Mouse (Mus musculus) heart, embryonic 12.5 days (tissue): ENCODE measurements around the gene Cpz. TPM values are rescaled to one million over a fixed set of nuclear protein-coding genes. Genes with fewer than 3 reads are reported as not detected.
A peak's percentile ranks its signal among the peaks of the same experiment; 100 is the strongest.

Experiments
- ATAC-seq: fragments of 200-750 bp; cut with Nextera tagmentation; 2 replicates; pipeline ENCODE4 v1.8.0; 2017; ENCODE audit warnings: moderate TSS enrichment, moderate library complexity; ENCODE audit not compliant: insufficient number of reproducible peaks, low FRiP score
- H3K27ac ChIP-seq: fragments of 300-500 bp; sonication (generic); 2 replicates; pipeline ENCODE4 v1.5.1; 2016; ENCODE audit warnings: mild to moderate bottlenecking, moderate library complexity; ENCODE audit not compliant: poor library complexity, severe bottlenecking
- H3K27me3 ChIP-seq: fragments of 300-500 bp; sonication (generic); replicated peaks from 2 replicates; pipeline ENCODE4 v1.6.1; 2016; ENCODE audit warnings: mild to moderate bottlenecking, moderate library complexity
- H3K36me3 ChIP-seq: fragments of 300-500 bp; sonication (generic); 2 replicates; pipeline ENCODE4 v1.6.1; 2016; ENCODE audit warnings: mild to moderate bottlenecking, moderate library complexity
- H3K4me1 ChIP-seq: fragments of 300-500 bp; sonication (generic); replicated peaks from 2 replicates; pipeline ENCODE4 v1.6.1; 2016; ENCODE audit warnings: mild to moderate bottlenecking
- H3K4me2 ChIP-seq: fragments of 300-500 bp; sonication (generic); 2 replicates; pipeline ENCODE4 v1.6.1; 2016; ENCODE audit warnings: mild to moderate bottlenecking, moderate library complexity
- H3K4me3 ChIP-seq: fragments of 300-500 bp; sonication (generic); 2 replicates; pipeline ENCODE4 v1.5.1; 2016; ENCODE audit warnings: mild to moderate bottlenecking
- H3K9ac ChIP-seq: fragments of 300-500 bp; sonication (generic); 2 replicates; pipeline ENCODE4 v1.6.1; 2016; ENCODE audit warnings: mild to moderate bottlenecking, moderate library complexity
- H3K9me3 ChIP-seq: fragments of 300-500 bp; sonication (generic); replicated peaks from 2 replicates; pipeline ENCODE4 v1.6.1; 2016; ENCODE audit warnings: mild to moderate bottlenecking, moderate library complexity
- WGBS: fragments of 180-500 bp; shearing (Covaris S2); methylation state at CpG from one replicate; pipeline ENCODE4 v1.1.7; 2016; 5-methylcytosine and 5-hydroxymethylcytosine counted together
- polyA plus RNA-seq: library from polyadenylated mRNA; unstranded; fragments of >200 nt; fragmentation: Nextera tagmentation; extraction: Ambion mirVana; gene quantifications from 2 replicates; pipeline ENCODE4 v1.2.1, GENCODE M21; 2016

Cpz gene
- polyA plus RNA-seq, result 5.8 and 6.0 TPM in 2 replicates

- Histone ChIP-seq H3K9ac (peak within 1 kb of the TSS; percentile 40; the same call in 1 of the 2 replicates), H3K36me3 (no peaks in the 10 kb centered on the region), H3K9me3 (no peaks in the 10 kb centered on the region), H3K4me2 (peak within 1 kb of the TSS; percentile 63), H3K4me1 (peaks cover 17% of the 10 kb centered on the region), H3K27me3 (peaks cover 75% of the 10 kb centered on the region), H3K27ac (no peak within 1 kb of the TSS), H3K4me3 (peak within 1 kb of the TSS; percentile 37)
- ATAC-seq, result peak; percentile 69
- WGBS, result 2% methylated on average over 29 of the region's 29 CpGs
These were observed at the start of gene Cpz for GRCm38 (mm10) chr5:35525469-35526123. Cpz (minus strand) TSS chr5:35525698.

GRCm38 (mm10) chr5:35574653-35575599 is 49.4 kb upstream of the Cpz start, which contains the start of gene Trmt44:
Trmt44 (minus strand) TSS chr5:35575070.
- H3K4me1 ChIP-seq, result peaks cover 10% of the 10 kb centered on the region
- H3K4me2 ChIP-seq, result peak within 1 kb of the TSS; percentile 95
- H3K36me3 ChIP-seq, result peaks cover 37% of the 10 kb centered on the region
- peak within 1 kb of the TSS; percentile 91 for H3K9ac ChIP-seq
- WGBS, result 3% methylated on average over 56 of the region's 56 CpGs
- peak; percentile 93 for ATAC-seq
- peak within 1 kb of the TSS; percentile 79 for H3K27ac ChIP-seq
- no peaks in the 10 kb centered on the region; the same call in 1 of the 2 replicates for H3K27me3 ChIP-seq
- no peaks in the 10 kb centered on the region; the same call in 1 of the 2 replicates for H3K9me3 ChIP-seq
- peak within 1 kb of the TSS; percentile 82 for H3K4me3 ChIP-seq

GRCm38 (mm10) chr5:35571546-35571945 is 46.0 kb upstream of the Cpz start:
- Histone ChIP-seq H3K27me3 (no peaks in the 10 kb centered on the region), H3K36me3 (peaks cover 70% of the 10 kb centered on the region), H3K9ac (no peak overlapping the region), H3K4me2 (no peak overlapping the region), H3K9me3 (no peaks in the 10 kb centered on the region; the same call in 1 of the 2 replicates), H3K4me3 (no peak overlapping the region), H3K4me1 (peaks cover 10% of the 10 kb centered on the region), H3K27ac (no peak overlapping the region)
- 88% methylated on average over 6 of the region's 6 CpGs for WGBS
- no peak for ATAC-seq

GRCm38 (mm10) chr5:35566632-35567031 is 41.1 kb upstream of the Cpz start:
- H3K4me3 ChIP-seq, result no peak overlapping the region
- H3K4me2 ChIP-seq, result no peak overlapping the region
- ATAC-seq, result no peak
- no peaks in the 10 kb centered on the region for H3K9me3 ChIP-seq
- WGBS, result 94% methylated on average over 4 of the region's 4 CpGs
- no peak overlapping the region for H3K9ac ChIP-seq
- H3K4me1 ChIP-seq, result peaks cover 14% of the 10 kb centered on the region
- H3K36me3 ChIP-seq, result peaks cover 99% of the 10 kb centered on the region
- H3K27ac ChIP-seq, result no peak overlapping the region
- H3K27me3 ChIP-seq, result no peaks in the 10 kb centered on the region

GRCm38 (mm10) chr5:35565217-35565616 is 39.7 kb upstream of the Cpz start:
- Histone ChIP-seq H3K9ac (no peak overlapping the region), H3K27ac (no peak overlapping the region), H3K36me3 (peaks cover 97% of the 10 kb centered on the region), H3K9me3 (no peaks in the 10 kb centered on the region), H3K4me3 (no peak overlapping the region), H3K4me2 (no peak overlapping the region), H3K27me3 (no peaks in the 10 kb centered on the region), H3K4me1 (peaks cover 17% of the 10 kb centered on the region)
- ATAC-seq, result no peak
- WGBS, result 83% methylated on average over 9 of the region's 9 CpGs

- WGBS, result 4% methylated on average over 1 of the region's 1 CpGs
- no peak overlapping the region for H3K9ac ChIP-seq
- 0 out of 2 replicates have a peak, but pooled peaks have one; percentile 17 for ATAC-seq
These were observed 38.0 kb upstream of the Cpz start for GRCm38 (mm10) chr5:35563449-35563848.

GRCm38 (mm10) chr5:35562616-35563015 is 37.1 kb upstream of the Cpz start:
- H3K27ac ChIP-seq, result no peak overlapping the region
- no peak overlapping the region for H3K4me2 ChIP-seq
- no peak for ATAC-seq
- peaks cover 78% of the 10 kb centered on the region for H3K36me3 ChIP-seq
- no peaks in the 10 kb centered on the region for H3K27me3 ChIP-seq
- WGBS, result 67% methylated on average over 2 of the region's 2 CpGs
- H3K9ac ChIP-seq, result no peak overlapping the region
- H3K4me1 ChIP-seq, result peaks cover 43% of the 10 kb centered on the region
- H3K4me3 ChIP-seq, result no peak overlapping the region
- no peaks in the 10 kb centered on the region for H3K9me3 ChIP-seq

More at GRCm38 (mm10) chr5:35563449-35563848, 38.0 kb upstream of the Cpz start:
- peaks cover 84% of the 10 kb centered on the region for H3K36me3 ChIP-seq
- H3K4me2 ChIP-seq, result no peak overlapping the region
- no peak overlapping the region for H3K27ac ChIP-seq
- H3K27me3 ChIP-seq, result no peaks in the 10 kb centered on the region
- peaks cover 34% of the 10 kb centered on the region for H3K4me1 ChIP-seq
- H3K9me3 ChIP-seq, result no peaks in the 10 kb centered on the region
- no peak overlapping the region for H3K4me3 ChIP-seq

GRCm38 (mm10) chr5:35559447-35559846 is 33.9 kb upstream of the Cpz start:
- no peak overlapping the region for H3K4me3 ChIP-seq
- H3K9me3 ChIP-seq, result no peaks in the 10 kb centered on the region
- H3K4me1 ChIP-seq, result peaks cover 46% of the 10 kb centered on the region
- no peaks in the 10 kb centered on the region for H3K27me3 ChIP-seq
- ATAC-seq, result peak; percentile 74
- peak overlapping the region; percentile 37 for H3K4me2 ChIP-seq
- whole genome bisulfite sequencing, result 21% methylated on average over 8 of the region's 8 CpGs
- peaks cover 77% of the 10 kb centered on the region for H3K36me3 ChIP-seq
- peak overlapping the region; percentile 84 for H3K27ac ChIP-seq
- no peak overlapping the region for H3K9ac ChIP-seq

GRCm38 (mm10) chr5:35557946-35558621 is 32.6 kb upstream of the Cpz start:
- Histone ChIP-seq H3K9ac (no peak overlapping the region), H3K27ac (peak overlapping the region; percentile 47; the same call in 1 of the 2 replicates), H3K4me3 (no peak overlapping the region), H3K27me3 (no peaks in the 10 kb centered on the region), H3K9me3 (no peaks in the 10 kb centered on the region), H3K36me3 (peaks cover 72% of the 10 kb centered on the region), H3K4me2 (no peak overlapping the region), H3K4me1 (peaks cover 45% of the 10 kb centered on the region)
- ATAC-seq, result no peak
- 73% methylated on average over 13 of the region's 13 CpGs for WGBS

- 79% methylated on average over 7 of the region's 7 CpGs for WGBS
- ATAC-seq, result no peak
- H3K4me3 ChIP-seq, result no peak overlapping the region
- H3K27ac ChIP-seq, result no peak overlapping the region
- no peaks in the 10 kb centered on the region for H3K27me3 ChIP-seq
- peaks cover 32% of the 10 kb centered on the region for H3K4me1 ChIP-seq
- no peak overlapping the region for H3K9ac ChIP-seq
- no peaks in the 10 kb centered on the region for H3K9me3 ChIP-seq
- H3K36me3 ChIP-seq, result peaks cover 55% of the 10 kb centered on the region
- H3K4me2 ChIP-seq, result no peak overlapping the region
These were observed 30.9 kb upstream of the Cpz start for GRCm38 (mm10) chr5:35556393-35556792.
